Mouse (Mus musculus): ENCODE results near the gene Myl6. TPM values are rescaled to one million over a fixed set of nuclear protein-coding genes. Genes with fewer than 3 reads are reported as not detected.
A peak's percentile ranks its signal among the peaks of the same experiment; 100 is the strongest.

The Myl6 gene
- 1,676 and 1,825 TPM in 2 replicates for polyA plus RNA-seq (2015; fragmentation: Nextera tagmentation; extraction: Ambion mirVana)

DNA sequence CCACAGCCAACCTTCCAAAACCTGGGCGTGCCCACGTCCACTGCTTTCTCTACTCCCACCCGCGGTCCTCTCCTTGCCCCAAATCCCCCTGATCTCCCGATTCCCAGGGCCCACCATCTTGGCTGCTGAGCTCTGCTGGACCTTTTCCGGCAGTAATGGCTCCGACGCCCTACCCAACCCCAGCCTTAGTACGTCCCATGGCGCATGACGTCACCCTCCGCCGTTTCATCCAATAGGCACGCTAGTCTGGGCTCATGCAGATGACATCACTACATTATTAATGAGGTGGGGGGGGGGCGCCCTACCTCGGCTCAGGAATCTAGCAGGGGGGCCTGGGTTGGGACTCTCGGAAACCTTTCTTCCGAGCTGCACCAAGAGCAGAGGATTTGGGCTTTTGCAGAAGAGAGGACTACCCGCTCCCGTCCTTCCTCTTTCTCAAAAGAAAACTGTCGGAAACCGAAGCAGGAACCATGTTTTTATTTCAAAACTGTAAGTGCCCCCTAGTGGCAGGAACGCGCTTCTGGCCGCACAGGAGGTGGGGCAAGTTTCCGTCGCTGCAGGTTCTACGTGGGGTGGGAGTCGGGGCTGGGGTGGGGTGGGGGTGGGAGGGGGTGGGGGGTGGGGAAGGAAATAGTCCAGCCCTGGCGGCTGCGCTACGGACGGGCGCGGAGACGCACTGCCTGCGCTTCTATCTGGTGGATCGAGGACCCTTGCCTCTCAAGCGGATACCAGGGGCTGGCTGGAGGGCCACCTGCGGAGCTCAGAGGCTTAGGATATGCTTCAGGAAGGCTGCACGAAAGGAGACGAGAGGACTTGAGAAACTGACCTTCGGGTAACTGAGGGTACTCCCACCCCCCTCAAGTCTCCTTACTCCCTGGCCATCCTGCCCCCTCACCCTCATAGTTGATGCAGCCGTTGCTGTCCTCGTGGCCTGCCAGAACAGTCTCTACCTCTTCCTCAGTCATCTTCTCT lies at the start of gene Myl6:
Gene Myl6 (minus strand): TSS at position 451 of the 972 bp plus-strand sequence.
- peaks cover 6% of the 10 kb centered on the region for H3K36me3 ChIP-seq
- WGBS, result under 1% methylated on average over 45 of the region's 45 CpGs
- H3K9ac ChIP-seq, result peak within 1 kb of the TSS; percentile 90

DNA sequence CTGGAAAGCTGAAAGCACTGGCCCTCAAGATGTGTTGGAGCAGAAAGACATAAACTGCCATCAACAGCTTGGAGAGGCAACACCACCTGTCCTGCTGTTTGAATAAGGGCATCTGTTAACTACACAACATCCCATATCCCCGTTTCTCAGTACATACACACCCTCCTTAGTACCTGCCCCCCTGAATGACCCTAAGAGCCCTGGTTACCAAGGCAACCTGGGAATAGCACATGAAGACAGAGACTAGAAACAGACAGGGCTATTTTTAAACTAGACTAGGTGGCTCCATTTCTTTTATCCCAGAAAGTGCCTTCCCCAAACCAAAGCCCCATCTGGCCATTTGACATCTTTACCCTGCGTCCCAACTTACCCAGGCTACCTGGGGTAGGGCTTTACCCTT lies 49.2 kb upstream of the Myl6 start:
- ATAC-seq, result no peak
- WGBS, result 49% methylated on average over 2 of the region's 2 CpGs

More for the DNA sequence above, at the start of gene Myl6:
- Histone ChIP-seq H3K27ac (peak within 1 kb of the TSS; percentile 99), H3K27me3 (replicated peaks) (no peaks in the 10 kb centered on the region), H3K4me3 (replicated peaks) (peak within 1 kb of the TSS; percentile 79), H3K4me2 (replicated peaks) (peak within 1 kb of the TSS; percentile 81), H3K9me3 (no peaks in the 10 kb centered on the region), H3K4me1 (replicated peaks) (peaks cover 31% of the 10 kb centered on the region)
- peak; percentile 92 for ATAC-seq

GRCm38 (mm10) chr10:128538340-128538870 lies 44.5 kb upstream of the Myl6 start:
- H3K36me3 ChIP-seq, result 0 out of 2 replicates have a peak, but pooled peaks cover 4% of the 10 kb centered on the region
- no peak overlapping the region for H3K9ac ChIP-seq
- H3K4me3 ChIP-seq (replicated peaks), result no peak overlapping the region
- no peak overlapping the region for H3K27ac ChIP-seq
- no peak for ATAC-seq
- H3K27me3 ChIP-seq (replicated peaks), result no peaks in the 10 kb centered on the region
- H3K4me2 ChIP-seq (replicated peaks), result no peak overlapping the region
- WGBS, result 91% methylated on average over 1 of the region's 1 CpGs
- H3K9me3 ChIP-seq, result no peaks in the 10 kb centered on the region
- H3K4me1 ChIP-seq (replicated peaks), result no peaks in the 10 kb centered on the region

More for the DNA sequence above, 49.2 kb upstream of the Myl6 start:
- Histone ChIP-seq H3K4me1 (replicated peaks) (peaks cover 9% of the 10 kb centered on the region), H3K36me3 (peaks cover 23% of the 10 kb centered on the region), H3K9ac (0 out of 2 replicates have a peak overlapping the region, but pooled peaks have one; percentile 17), H3K9me3 (no peaks in the 10 kb centered on the region), H3K27me3 (replicated peaks) (no peaks in the 10 kb centered on the region), H3K4me3 (replicated peaks) (no peak overlapping the region), H3K27ac (no peak overlapping the region), H3K4me2 (replicated peaks) (no peak overlapping the region)

GRCm38 (mm10) chr10:128536266-128536940 lies 42.5 kb upstream of the Myl6 start:
- ATAC-seq, result peak; percentile 95
- peak overlapping the region; percentile 2; the same call in 1 of the 2 replicates for H3K27ac ChIP-seq
- H3K36me3 ChIP-seq, result no peaks in the 10 kb centered on the region
- 0 out of 2 replicates have a peak overlapping the region, but pooled peaks have one; percentile 0 for H3K4me3 ChIP-seq (replicated peaks)
- H3K9ac ChIP-seq, result no peak overlapping the region
- no peaks in the 10 kb centered on the region for H3K4me1 ChIP-seq (replicated peaks)
- 14% methylated on average over 18 of the region's 18 CpGs for WGBS
- peak overlapping the region; percentile 43 for H3K4me2 ChIP-seq (replicated peaks)
- no peaks in the 10 kb centered on the region for H3K9me3 ChIP-seq
- no peaks in the 10 kb centered on the region for H3K27me3 ChIP-seq (replicated peaks)

- H3K4me1 ChIP-seq (replicated peaks), result no peaks in the 10 kb centered on the region
- 0 out of 2 replicates have a peak overlapping the region, but pooled peaks have one; percentile 0 for H3K4me3 ChIP-seq (replicated peaks)
- ATAC-seq, result peak; percentile 29
- no peaks in the 10 kb centered on the region for H3K9me3 ChIP-seq
- peak overlapping the region; percentile 43 for H3K4me2 ChIP-seq (replicated peaks)
- H3K27ac ChIP-seq, result no peak overlapping the region
- 76% methylated on average over 4 of the region's 4 CpGs for WGBS
- no peak overlapping the region for H3K9ac ChIP-seq
- no peaks in the 10 kb centered on the region for H3K36me3 ChIP-seq
- no peaks in the 10 kb centered on the region for H3K27me3 ChIP-seq (replicated peaks)
Measured at GRCm38 (mm10) chr10:128535624-128536265, 41.8 kb upstream of the Myl6 start.

- Histone ChIP-seq H3K4me2 (replicated peaks) (no peak overlapping the region), H3K27ac (no peak overlapping the region), H3K27me3 (replicated peaks) (no peaks in the 10 kb centered on the region), H3K4me1 (replicated peaks) (no peaks in the 10 kb centered on the region), H3K4me3 (replicated peaks) (no peak overlapping the region), H3K9ac (no peak overlapping the region), H3K9me3 (no peaks in the 10 kb centered on the region), H3K36me3 (no peaks in the 10 kb centered on the region)
- 77% methylated on average over 2 of the region's 2 CpGs for WGBS
- no peak for ATAC-seq
Measured at GRCm38 (mm10) chr10:128535206-128535605, 41.3 kb upstream of the Myl6 start.

DNA sequence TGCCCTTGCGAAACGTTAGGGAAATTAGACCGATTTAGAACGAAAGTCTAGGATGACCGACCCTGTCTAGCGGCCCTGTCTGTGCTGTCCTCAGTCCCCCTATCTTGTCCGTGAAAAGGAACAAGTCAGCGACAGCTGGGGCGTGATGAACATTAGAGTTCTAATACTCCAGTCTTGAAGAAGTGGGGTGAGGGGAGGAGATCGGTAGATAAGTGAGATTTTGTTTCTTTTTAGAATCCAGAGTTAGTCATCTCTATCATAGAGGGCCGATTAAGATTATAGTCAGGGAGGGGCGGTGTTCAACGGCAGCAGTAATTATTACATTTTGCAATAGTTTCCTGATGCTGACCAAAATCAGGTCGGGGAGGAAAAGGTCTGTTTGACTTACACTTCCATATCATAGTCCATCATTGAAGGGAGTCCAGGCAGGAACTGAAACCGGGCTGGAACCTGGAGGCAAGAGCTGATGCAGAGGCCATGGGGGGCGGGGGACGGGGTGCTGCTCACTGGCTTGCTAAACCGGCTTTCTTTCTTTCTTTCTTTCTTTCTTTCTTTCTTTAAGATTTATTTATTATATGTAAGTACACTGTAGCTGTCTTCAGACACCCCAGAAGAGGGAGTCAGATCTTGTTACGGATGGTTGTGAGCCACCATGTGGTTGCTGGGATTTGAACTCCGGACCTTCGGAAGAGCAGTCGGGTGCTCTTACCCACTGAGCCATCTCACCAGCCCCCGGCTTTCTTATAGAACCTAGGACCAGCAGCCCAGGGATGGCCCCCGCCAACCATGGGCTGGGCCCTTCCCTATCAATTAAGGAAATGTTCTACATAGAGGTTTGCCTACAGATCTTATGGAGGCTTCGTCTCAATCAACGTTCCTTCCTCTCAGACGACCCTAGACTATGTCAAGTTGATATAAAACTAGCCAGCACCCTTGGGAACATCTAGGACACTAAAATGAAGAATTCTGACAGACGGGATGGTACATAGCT lies 32.7 kb upstream of the Myl6 start:
- 27% methylated on average over 28 of the region's 28 CpGs for WGBS
- H3K27ac ChIP-seq, result peak overlapping the region; percentile 32; the same call in 1 of the 2 replicates
- peak overlapping the region; percentile 74 for H3K4me3 ChIP-seq (replicated peaks)
- peaks cover 9% of the 10 kb centered on the region for H3K4me1 ChIP-seq (replicated peaks)
- no peaks in the 10 kb centered on the region for H3K27me3 ChIP-seq (replicated peaks)
- H3K4me2 ChIP-seq (replicated peaks), result peak overlapping the region; percentile 95
- no peaks in the 10 kb centered on the region for H3K36me3 ChIP-seq
- H3K9ac ChIP-seq, result peak overlapping the region; percentile 36
- ATAC-seq, result 0 out of 2 replicates have a peak, but pooled peaks have one; percentile 24
- H3K9me3 ChIP-seq, result no peaks in the 10 kb centered on the region

DNA sequence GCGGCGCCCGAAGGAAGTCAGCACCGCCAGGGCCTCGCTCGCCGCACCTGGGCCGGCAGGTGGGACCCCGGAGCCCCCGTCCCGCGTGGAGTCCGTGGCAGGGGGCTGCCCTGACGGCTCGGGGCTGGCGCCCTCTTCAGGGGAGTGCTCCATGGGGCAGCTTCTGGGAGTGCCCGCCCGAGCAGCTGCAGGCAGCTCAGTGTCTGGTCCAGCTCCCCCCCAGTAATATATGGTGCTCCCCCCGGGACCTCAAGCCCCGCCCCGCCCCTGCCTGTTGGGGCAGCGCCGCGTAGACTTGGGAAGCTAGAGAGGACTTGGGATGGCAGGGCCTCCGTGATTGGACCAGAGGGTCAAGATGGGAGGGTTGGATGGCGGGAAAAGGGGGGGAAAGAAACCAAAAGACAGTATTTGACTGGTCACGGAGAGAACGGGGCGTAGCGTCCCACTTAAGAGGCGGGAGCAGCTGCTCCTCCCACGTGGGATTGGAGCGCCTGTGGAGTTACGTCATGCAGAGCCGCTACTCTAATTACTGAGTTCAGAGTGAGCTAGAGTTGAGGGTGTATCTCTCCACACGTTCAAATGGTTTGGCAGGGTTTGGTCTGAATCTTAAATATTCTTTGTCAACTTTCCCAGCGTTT lies 31.8 kb upstream of the Myl6 start, which contains the start of gene Esyt1:
Gene Esyt1 (minus strand): TSS at position 201 of the 638 bp plus-strand sequence.
- Histone ChIP-seq H3K9me3 (no peaks in the 10 kb centered on the region), H3K27me3 (replicated peaks) (no peaks in the 10 kb centered on the region), H3K4me1 (replicated peaks) (peaks cover 9% of the 10 kb centered on the region), H3K27ac (peak within 1 kb of the TSS; percentile 87), H3K9ac (peak within 1 kb of the TSS; percentile 82), H3K4me2 (replicated peaks) (peak within 1 kb of the TSS; percentile 95), H3K4me3 (replicated peaks) (peak within 1 kb of the TSS; percentile 74), H3K36me3 (0 out of 2 replicates have a peak, but pooled peaks cover 5% of the 10 kb centered on the region)
- ATAC-seq, result peak; percentile 98
- 0% methylated on average over 37 of the region's 37 CpGs for WGBS

GRCm38 (mm10) chr10:128524732-128525662 lies 31.1 kb upstream of the Myl6 start:
- H3K27me3 ChIP-seq (replicated peaks), result no peaks in the 10 kb centered on the region
- H3K4me1 ChIP-seq (replicated peaks), result peaks cover 9% of the 10 kb centered on the region
- no peaks in the 10 kb centered on the region for H3K9me3 ChIP-seq
- peak overlapping the region; percentile 82 for H3K9ac ChIP-seq
- H3K4me2 ChIP-seq (replicated peaks), result peak overlapping the region; percentile 95
- WGBS, result under 1% methylated on average over 58 of the region's 58 CpGs
- H3K4me3 ChIP-seq (replicated peaks), result peak overlapping the region; percentile 74
- 0 out of 2 replicates have a peak, but pooled peaks cover 9% of the 10 kb centered on the region for H3K36me3 ChIP-seq
- ATAC-seq, result peak; percentile 46
- H3K27ac ChIP-seq, result peak overlapping the region; percentile 87

All from intestine, embryonic 15.5 days (tissue).